Mouse (Mus musculus) CD4-positive, CD25-positive, alpha-beta regulatory T cell, adult 2 months (primary cell): ENCODE results near the gene Hoxa10.

Experiments
- DNase-seq: peaks from one replicate; pipeline ENCODE4 v3.0.0-alpha.2; 2012; ENCODE audit warnings: low read depth, low spot score

Hoxa10 gene

DNA sequence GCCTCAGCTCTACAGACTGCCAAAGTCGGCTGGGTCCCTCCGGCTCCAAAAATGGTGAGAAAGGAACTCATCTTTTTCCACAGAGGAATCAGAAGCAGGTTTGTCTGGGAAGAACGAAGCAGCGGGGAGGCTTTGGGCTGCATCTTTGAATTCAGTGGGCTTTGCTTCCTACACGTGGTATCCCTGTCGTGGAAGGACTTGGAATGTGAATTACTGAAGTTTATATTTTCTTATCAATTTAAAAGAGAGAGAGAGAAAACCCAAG is 22.6 kb upstream of the Hoxa10 start:
- no peak for DNase-seq

DNA sequence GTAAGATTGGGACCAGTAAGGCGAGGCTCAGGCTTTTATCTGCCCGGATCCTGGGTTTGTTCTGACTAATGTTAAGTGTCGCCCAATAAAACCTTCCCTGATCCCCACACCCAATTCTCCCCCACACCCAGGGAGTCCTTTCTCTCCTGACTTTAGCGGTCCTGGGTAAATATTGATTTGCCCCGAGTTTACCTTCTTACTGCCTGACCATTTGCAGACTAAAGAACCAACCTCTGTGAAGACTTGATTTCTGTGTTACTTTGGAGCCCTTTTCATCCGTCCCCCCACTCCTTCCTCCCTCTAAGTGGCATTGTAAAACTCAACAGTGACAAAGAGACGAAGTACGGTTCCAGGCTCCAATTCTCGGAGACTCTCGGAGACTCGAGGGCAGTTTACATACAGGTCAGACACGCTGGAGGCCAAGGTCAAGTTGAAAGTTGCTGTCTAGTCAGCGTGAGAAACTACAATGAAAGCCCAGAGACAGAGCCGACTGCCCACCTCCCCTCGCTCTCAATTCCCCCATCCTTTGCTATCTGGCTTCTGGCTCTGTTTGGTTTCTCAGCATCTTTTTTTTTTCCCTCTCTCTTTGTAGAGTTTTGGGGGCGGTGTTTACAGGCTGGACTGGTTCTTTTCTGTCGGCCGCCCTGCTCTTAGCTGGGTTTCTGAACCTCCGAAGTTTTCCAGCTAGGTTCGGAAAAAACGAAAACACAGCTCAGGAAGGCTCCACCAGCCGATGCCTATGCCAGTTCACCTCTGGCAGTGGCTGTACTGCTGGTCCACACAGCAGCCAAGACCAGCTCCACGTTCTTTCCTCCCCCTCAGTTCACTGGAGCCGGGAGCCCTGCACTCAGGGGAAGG is 22.0 kb upstream of the Hoxa10 start:
- no peak for DNase-seq

DNA sequence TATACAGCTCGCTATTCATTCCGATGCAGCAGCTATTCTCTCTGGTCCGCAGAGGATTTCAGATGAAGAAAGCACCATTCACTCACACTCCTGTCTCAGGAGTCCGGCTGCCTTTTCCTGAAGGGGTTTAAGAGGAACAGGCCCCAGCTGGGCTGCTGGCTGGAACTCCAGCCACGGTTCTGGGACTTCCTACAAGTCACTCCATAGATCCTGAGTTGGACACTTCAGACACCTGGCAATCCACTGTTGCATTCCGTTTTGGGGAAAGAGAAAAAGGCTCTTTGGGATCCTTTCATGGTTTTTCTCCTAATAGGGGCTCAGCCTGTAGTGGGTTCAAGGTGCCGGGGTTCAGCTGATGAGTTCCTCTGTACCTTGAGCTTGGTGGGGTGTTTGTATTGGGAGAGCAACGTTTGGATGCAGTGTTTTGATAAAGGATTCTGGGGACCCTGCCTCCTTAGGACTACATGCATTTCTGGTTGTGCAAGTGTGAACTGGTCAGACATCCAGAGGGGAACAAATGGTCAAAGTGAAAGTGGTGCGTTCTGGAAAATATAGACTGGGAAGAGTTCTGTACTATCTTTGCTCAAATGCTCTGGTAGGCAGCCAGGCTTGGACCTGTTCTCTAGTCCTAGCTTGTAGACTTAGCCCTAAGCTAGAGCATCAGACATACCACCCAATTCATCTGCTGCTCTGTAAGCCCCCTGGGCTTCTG is 21.3 kb upstream of the Hoxa10 start:
- no peak for DNase-seq

DNA sequence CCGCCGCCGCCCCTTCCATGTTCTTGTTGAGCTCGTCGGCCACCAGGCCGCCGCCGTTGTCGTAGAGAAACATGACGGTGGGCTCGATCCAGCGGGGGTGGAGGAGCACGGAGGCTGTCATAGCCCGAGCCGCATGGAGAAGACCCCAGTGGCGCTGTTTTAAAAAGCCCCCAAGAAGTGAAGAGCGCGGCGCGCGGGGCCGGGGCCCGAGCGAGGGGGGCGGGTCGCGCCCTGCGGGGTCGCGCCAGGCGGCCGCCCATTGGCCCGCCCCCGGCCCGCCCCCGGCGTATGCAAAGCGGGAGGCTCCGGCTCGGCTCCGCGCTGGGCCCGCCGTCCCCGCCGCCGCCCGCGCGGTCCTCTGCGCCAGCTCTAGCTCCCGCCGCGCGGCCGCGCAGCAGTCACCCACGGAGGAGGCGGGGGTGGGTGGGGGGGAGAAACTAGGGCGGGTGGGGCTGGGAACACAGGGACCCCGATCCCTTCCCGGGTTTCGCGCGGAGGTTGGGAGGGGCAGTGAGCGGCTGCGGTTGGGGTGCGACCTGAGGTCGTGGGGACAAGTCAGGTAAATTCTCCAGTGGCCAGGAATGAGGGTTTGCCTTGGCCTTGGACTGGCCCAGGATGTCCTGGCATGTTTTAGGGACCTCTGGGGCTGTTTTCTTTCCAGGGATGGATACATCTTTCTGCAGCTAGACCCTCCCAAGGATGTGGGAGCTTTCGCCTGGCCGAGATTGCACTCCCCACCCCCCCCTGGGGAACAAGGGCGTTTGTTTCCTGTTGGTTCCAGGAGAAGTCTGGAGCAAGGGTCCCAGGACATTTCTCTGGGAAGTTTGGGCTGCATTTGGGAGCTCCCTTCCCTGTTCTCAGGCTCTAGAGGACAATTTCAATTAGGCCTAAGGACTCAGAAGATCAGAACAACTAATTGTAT is 20.3 kb upstream of the Hoxa10 start, which contains the start of gene Hoxa13:
Gene Hoxa13 (minus strand): TSS at position 227 of the 922 bp plus-strand sequence.
- DNase-seq: peak; percentile 57

DNA sequence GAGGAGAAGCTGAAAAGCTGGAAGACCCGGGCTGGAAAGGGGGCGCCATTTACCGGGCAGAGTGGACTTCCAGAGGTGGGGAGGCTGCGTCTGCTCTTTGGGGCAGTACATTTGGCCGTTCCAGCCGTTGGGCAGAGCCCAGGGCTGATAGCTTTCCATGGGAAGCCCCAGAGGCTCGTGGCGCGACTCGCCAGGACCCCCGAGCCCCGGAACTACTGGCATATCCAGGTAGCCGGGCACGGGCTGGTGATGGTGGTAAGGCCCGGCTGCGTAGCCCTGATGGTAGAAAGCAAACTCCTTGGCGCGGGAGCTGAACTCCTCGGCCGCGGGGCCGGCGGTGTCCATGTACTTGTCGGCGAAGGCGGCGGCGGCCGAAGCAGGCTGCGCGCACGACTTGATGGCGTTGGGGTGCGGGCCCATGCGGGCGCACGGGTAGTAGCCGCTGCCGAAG is 19.2 kb upstream of the Hoxa10 start:
- DNase-seq: peak; percentile 44

DNA sequence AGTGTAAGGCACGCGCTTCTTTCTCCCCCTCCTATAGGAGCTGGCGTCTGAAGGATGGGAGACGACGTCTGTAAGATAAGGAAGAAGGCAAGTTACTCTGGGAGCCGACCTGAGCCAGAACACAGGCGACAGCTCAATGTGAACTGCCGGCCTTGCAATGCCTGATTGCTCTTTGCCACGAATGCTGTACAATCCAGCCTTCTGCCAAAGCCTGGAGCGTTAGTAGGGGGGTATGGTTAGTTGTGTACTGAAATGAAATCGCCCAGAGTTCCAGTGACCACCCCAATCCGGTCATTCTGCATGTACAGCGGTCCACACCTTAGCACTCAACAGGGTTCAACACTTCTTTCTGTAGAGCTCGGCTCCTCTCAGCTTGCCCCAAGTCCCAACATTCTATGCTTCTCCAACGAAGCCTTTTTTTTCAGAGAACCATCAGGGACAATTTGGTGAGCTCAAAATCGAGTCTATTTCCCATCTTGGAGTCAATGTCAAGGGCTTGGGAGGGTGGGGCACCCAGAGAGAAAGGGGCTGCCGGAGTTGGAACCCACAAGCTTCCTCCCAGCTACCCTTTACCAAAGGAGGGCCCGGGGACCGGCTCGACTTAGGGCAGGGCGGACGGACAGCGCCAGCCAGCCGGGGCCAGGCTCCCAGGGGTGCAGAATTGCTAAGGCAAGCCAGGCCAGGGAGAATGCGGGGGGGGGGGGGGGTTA is 18.6 kb upstream of the Hoxa10 start:
- no peak for DNase-seq

DNA sequence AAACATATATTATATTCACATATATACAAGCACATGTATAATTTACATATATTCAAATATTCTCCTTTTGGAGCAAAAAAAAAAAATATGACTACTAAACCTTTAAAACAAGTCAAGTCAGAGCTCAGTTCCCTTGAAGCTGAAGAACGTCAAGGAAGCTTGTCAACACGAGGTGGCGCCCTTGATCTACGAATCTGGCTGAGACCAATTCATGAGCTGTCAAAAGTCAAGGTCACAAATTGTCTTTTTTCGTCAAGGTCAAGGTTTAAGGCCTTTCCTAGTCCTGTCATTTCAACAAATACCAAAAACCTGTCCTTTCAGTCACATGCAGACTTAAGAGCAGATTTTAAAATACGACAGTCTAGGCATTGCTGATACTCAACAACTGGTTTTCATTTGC is 16.3 kb upstream of the Hoxa10 start:
- DNase-seq: peak; percentile 91

DNA sequence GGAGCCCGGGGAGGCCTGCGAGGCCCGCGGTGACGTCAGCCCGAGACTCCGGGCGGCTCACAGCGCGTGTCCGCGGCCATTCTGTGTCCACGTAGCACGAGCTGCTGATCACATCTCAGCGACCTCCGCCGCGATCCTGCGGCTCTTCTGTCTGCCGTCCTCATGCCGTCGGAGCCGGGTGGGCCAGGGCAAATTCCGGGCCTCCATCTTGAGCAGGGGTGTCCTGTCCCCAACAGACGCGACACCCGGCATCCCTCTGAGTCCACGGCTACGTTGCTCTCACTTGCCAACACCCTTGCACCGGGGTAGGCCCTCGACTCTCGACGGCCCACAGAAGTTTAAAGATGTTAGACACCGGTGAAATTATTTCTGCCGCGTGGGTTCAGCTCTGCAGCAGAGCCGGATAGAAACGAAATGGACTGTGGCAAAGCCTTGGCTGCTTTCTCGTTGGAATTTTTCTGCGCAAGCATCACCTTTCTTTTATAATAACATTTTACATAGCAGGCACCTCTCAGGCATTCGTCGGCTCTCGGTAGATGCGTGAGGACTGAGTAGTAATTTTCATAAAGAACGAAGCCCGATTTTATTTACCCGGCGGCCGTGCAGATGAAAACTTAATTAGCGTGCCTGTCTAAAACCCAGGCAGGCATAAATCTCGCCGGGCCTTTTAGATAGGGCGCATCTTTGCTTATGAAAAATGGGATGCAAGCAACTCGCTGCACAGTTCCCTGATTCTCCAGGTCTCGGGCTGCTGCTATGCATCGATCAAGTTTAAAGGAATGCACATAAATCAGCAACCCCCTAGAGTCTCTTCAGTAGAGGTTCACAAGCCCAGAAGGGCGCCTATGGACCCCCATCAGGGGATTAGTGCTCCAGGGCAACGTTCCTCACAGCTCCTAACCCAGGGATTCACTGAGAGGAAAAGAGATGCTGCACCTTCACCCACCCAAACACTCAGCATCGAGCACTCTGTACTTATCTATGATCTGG is 13.2 kb upstream of the Hoxa10 start:
- DNase-seq: peak; percentile 45

DNA sequence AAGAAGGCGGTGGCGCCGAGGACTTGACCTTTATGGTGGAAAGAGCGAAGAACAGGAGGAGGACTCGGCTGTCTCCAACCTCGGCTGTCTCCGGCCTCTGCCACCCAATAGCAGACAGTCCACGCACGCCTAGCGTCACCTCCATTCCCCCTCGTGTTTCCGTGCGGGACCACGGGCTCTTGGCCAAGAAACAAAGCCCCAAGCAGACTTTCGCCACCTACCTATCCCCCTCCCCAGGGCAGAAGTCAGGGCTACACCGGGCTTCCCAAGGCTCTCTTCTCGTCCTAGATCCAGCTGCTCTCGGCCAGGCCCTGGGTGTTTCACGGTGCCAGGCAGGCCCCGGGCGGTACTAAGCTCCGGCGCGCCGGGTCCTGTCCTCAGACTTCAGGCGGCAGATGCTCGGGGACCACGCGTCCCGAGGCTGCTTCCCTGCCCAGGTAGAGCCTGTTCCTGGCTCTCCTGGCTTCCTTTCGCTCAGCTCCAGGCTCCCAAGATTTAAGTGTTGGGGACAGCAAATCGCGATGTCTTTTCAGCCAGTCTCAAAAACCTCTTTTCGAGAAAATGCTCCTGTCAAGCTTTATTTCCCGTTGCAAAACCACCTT is 12.2 kb upstream of the Hoxa10 start:
- DNase-seq: no peak

DNA sequence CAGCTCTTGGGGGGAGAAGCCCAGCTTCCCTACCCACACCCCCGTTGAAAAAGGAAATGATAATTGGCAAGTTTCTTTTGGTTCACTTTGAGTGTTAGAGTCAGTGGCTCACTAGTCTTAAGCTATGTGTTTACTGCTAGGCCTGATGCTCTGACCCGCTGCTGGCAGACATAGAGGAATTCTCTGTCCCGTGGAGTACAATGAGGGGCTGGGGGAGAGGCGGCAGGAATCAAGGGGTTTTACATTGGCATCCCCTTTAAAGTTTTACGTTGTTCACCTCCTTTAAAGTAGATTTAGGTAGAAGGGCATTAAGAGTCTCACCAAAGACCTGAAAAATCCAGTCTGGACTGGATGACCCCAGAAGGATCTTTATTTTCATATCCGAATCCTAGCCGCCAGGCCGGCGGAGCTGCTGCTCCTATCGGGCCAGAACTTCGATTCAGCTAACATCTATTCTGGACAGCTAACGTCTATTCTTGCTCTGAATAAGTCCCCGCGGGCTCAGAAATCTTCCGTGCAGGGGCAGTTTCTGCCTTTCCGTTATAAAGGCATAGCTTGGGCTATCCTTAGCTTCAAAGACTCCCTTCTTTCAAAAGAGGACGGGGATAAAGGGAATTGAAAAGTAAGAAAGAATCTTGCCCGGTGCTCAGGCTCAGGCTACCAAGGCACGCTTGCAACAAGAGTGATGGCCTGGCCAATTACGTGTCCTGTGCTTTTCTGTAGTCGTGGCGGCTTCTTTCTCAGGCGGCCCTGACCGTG is 11.5 kb upstream of the Hoxa10 start:
- DNase-seq: no peak

DNA sequence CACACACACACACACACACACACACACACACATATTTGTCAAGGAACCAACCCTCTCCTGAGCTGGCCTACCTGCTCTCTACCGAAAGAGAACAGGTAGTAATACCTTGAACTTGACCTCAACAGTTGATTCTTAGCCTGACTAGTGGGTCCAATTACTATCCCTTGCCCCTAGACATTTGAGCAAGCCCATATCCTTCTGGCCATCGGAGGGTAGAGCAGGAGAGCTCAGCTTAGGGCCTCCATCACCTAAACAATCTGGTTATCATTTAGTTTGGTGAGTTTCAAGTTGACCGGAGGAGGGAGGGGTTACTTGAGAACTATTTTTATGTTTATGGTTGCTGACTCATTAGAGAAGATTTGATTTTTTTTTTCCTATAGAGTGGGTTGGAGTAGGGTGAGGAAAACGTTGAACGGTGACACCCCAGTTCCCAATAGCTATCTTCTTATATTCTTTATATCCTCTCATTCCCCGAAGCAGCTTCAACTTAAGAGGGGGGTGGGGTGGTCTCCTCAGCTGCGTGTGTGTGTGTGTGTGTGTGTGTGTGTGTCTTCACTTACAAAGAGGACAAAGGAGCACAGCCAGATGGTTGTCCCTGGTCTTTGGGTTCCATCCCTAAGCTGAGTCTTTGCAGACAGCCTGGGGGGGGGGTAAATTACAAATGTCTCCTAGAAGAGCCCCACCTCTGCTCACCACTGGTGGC is 10.7 kb upstream of the Hoxa10 start:
- DNase-seq: no peak

DNA sequence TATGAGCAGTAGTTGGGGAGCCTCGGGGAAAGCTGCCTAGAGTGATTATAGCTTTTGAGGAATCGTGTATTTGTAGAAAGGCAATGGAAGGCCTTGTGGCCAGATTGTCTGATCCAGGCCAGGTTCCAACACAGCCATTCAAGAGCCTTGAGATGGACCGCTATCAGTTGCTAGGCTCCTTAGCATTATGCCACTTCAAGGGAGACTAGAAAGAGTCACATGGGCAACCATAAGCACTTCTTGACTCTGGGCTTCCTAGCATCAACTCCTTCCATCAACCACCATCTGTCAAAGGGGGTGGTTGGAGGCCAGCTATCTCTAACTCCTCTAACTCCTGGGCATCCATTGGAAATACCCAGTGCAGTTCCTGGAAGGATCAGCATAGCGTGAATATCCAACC is 9.2 kb upstream of the Hoxa10 start:
- no peak for DNase-seq

DNA sequence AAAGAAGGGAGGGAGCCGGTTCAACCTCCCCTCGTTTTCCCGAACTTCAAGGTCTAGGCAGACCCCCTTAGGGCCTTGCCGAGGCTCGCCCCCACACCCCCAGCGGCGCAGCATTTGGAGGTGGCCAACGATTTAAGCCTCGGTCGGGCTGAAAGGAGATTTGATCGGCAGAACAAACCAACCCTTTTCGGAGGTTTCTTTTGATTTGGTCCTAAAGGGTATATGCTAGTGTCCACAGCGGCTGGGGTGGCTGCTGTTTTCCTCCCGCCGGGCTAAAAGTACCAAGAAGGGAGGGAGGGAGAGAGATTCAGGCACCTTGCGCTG is 8.7 kb upstream of the Hoxa10 start:
- DNase-seq: no peak

DNA sequence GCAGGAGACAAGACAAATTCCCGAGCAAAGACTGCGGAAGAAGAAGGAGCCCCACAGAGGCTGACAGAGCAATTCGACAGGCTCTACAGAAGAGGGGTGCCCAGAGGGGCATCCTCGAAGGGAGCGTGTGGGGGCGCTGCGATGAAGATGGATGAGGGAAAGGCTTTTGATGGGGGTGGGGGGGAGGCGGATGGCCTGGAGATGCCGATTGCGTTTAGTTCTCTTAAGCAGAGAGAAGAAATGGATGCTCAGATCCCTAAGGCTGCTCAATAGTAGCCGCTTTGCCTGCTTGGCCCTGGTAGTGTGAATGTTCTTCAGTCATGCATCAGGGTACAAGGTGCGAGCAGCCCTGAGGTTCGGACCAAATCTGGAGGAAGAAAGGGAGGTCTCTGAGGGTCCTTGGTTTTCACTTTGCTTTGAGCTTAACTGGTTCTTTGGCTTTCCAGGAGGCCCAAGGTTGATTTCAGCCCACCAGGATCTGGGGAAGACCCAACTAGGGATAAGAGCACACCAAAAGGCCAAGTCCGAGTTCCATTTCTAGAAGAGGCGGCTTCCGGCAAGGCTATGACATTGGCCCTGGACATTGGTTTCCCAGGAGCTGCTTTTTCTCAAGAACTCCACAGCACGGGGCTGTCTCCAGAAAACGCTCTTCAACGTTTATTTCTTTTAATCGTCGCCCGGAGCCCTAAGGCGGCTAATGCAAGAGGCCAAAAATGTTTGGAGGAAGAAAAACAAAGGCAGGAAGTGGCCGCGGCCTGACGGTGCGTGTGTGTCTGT is 8.2 kb upstream of the Hoxa10 start:
- no peak for DNase-seq

DNA sequence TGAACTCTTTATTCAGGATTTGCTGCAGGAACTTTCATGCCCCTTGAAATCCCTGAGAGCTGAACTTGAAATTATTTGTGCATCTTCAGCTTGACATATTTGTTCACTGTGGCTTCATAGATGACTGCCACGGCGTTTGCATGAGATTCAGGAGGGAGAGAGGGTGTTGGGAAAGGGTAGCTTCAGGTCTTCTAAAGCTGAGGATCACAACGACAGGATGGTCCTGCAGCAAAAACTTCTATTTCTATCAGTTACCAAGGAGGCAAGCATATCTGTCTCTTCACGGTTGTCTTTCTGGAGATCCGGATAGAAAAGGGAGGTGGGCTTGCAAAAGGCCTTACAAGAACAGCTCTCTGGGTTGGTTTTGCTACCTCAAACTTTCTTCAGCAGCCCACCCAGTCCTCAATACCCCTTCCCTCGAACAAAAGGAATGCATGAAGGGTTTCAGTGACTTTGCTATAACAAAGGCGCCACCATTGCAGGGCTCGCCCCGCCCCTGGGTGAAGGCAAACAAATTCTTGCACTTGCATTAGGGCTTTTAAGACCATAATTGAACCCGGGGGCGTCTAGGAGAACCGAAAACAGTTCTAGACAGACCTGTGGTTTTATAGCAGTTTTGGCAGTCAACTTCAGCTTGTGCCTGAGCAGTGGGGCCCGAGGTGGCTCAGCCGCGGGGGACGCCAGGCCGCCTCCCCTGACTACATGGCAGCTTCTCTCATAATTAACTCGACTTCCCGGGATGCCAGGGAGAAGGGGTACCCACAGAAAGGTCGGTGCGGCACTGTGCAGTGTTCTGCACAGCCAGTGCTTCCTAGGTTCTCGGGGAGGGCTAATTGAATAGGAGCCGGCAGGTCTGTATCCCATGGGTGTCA is 7.3 kb upstream of the Hoxa10 start:
- DNase-seq: no peak

DNA sequence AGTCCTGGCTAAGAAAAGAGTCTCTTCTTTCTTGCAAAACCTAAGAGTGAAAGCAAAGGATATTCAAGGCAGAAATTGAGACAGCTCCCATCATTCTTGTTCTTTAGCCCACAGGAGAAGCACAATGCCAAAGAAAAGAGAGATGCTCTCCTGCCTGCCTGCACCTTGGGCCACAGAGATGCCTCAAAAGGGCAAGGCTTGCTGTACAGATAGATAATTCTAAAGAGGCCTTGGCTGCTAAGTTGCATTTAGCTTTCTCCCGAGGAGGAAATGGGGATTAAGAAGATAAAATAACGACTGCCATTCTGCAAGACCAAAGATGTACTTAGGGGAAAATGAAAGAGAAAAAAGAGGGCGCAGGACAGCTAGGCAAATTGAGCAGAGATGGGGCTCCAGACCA is 6.3 kb upstream of the Hoxa10 start:
- no peak for DNase-seq

DNA sequence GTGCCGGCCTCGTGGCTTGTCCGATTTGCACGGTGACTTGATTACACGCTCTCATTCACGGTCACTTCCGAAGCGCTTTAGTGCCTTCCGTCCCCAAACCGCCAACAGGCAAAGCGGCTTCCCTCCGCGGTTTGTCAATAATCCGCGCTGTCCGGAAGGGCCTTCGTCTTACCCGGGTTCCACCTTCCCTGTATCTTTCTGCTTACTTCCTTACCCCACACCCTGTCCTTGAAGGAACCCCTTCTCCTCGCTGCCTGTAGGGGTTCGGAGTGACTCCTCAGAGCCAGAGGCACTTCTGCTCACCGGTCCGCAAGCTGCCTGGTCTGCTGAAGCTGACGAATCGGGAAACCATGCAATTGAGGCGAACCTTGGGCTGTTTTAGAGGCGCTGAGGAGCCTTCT is 5.7 kb upstream of the Hoxa10 start:
- no peak for DNase-seq
